ENCODE assay signal across 19 mouse cellular contexts in genomic region chr8:127491963-127492362, GRCm38 (mm10).
"Had no signal": no experiment of that assay in that cellular context is flagged by ENCODE, and none has a peak within 500 bp of the region (broad histone marks: within the 10 kb centered on the region; RNA-seq: fewer than 3 reads in every experiment).

No protein-coding gene starts in this region.

- H3K4me3 ChIP-seq: limb, embryonic 12.5 days; limb, embryonic 15.5 days; midbrain, embryonic 13.5 days had no signal

- H3K4me1 ChIP-seq: limb, embryonic 15.5 days had no signal

- H3K27ac ChIP-seq: kidney, postnatal 0 days; limb, embryonic 12.5 days; limb, embryonic 15.5 days; liver, embryonic 14.5 days; macrophage; midbrain, embryonic 13.5 days; stomach, postnatal 0 days had no signal

- H3K9ac ChIP-seq: limb, embryonic 12.5 days; limb, embryonic 15.5 days; liver, embryonic 14.5 days; liver, postnatal 0 days; lung, embryonic 14.5 days; midbrain, embryonic 13.5 days had no signal

- ATAC-seq: liver, postnatal 0 days; lung, postnatal 0 days; midbrain, embryonic 13.5 days had no signal

- H3K9me3 ChIP-seq: limb, embryonic 12.5 days; limb, embryonic 15.5 days; midbrain, embryonic 13.5 days had no signal

- DNase-seq: kidney, postnatal 25 days; left cerebral cortex, postnatal 4 days; liver, postnatal 0 days; lung, embryonic 14.5 days; right cerebral cortex, adult 18-20 months; right cerebral cortex, postnatal 14 days; right cerebral cortex, postnatal 4 days; thymus, adult 2 months; thymus, postnatal 14 days; thymus, postnatal 4 days had no signal

- H3K27me3 ChIP-seq: limb, embryonic 12.5 days; limb, embryonic 15.5 days; midbrain, embryonic 13.5 days had no signal

- H3K4me2 ChIP-seq: limb, embryonic 12.5 days; limb, embryonic 15.5 days; liver, embryonic 11.5 days; lung, embryonic 14.5 days; midbrain, embryonic 13.5 days had no signal

- H3K36me3 ChIP-seq: limb, embryonic 12.5 days; limb, embryonic 15.5 days; midbrain, embryonic 13.5 days had no signal
